12 mouse cellular contexts compared by ENCODE assay signal in genomic region chr5:107223029-107223428, GRCm38 (mm10).
DNase-seq lines count a peak whose midpoint lies in the region; ATAC-seq lines count a peak whose summit lies in the region.
"Had no signal": no experiment of that assay in that cellular context is flagged by ENCODE, and none has a peak within 500 bp of the region (broad histone marks: within the 10 kb centered on the region; RNA-seq: fewer than 3 reads in every experiment).

No protein-coding gene starts in this region.

- no peak overlapping the region for H3K9ac ChIP-seq in kidney, embryonic 15.5 days
- H3K9ac ChIP-seq in limb, embryonic 11.5 days (ENCODE audit: low read length): no peak overlapping the region
- H3K9ac ChIP-seq in forebrain, embryonic 16.5 days (replicated peaks; ENCODE audit: low read depth, low read length): no peak overlapping the region
- H3K9ac ChIP-seq: midbrain, embryonic 13.5 days had no signal

- no peaks in the 10 kb centered on the region for H3K9me3 ChIP-seq in kidney, embryonic 15.5 days (replicated peaks)
- H3K9me3 ChIP-seq in limb, embryonic 11.5 days (ENCODE audit: control insufficient read depth, low read length): no peaks in the 10 kb centered on the region
- H3K9me3 ChIP-seq in forebrain, embryonic 16.5 days (ENCODE audit: control insufficient read depth, low read length): no peaks in the 10 kb centered on the region
- H3K9me3 ChIP-seq: forebrain, embryonic 10.5 days; midbrain, embryonic 13.5 days had no signal

- 75% methylated on average over 9 of the region's 9 CpGs for WGBS in kidney, embryonic 15.5 days
- 85% methylated on average over 9 of the region's 9 CpGs for WGBS in limb, embryonic 11.5 days
- 76% methylated on average over 9 of the region's 9 CpGs for WGBS in forebrain, embryonic 16.5 days

- H3K4me3 ChIP-seq in kidney, embryonic 15.5 days (replicated peaks): no peak overlapping the region
- H3K4me3 ChIP-seq in limb, embryonic 11.5 days (ENCODE audit: low read depth, low read length): no peak overlapping the region
- H3K4me3 ChIP-seq in forebrain, embryonic 16.5 days (replicated peaks; ENCODE audit: low read length): no peak overlapping the region
- H3K4me3 ChIP-seq: forebrain, embryonic 10.5 days; left cerebral cortex, adult 2 months; midbrain, embryonic 13.5 days had no signal

- peak overlapping the region; percentile 69 for H3K27ac ChIP-seq in kidney, embryonic 15.5 days
- H3K27ac ChIP-seq in limb, embryonic 11.5 days (replicated peaks; ENCODE audit: low read depth, low read length): peak overlapping the region; percentile 16
- no peak overlapping the region for H3K27ac ChIP-seq in forebrain, embryonic 16.5 days (ENCODE audit: low read length)
- H3K27ac ChIP-seq: forebrain, embryonic 10.5 days; left cerebral cortex, adult 2 months had no signal

- no peak overlapping the region for H3K4me2 ChIP-seq in kidney, embryonic 15.5 days
- H3K4me2 ChIP-seq in limb, embryonic 11.5 days (ENCODE audit: low read depth, severe bottlenecking): no peak overlapping the region
- H3K4me2 ChIP-seq in forebrain, embryonic 16.5 days (ENCODE audit: low read length): no peak overlapping the region
- H3K4me2 ChIP-seq: midbrain, embryonic 13.5 days had no signal

- no peaks in the 10 kb centered on the region for H3K27me3 ChIP-seq in kidney, embryonic 15.5 days
- no peaks in the 10 kb centered on the region for H3K27me3 ChIP-seq in limb, embryonic 11.5 days (ENCODE audit: control insufficient read depth, insufficient read depth, low read length)
- H3K27me3 ChIP-seq in forebrain, embryonic 16.5 days (replicated peaks; ENCODE audit: control insufficient read depth, insufficient read depth, low read length): no peaks in the 10 kb centered on the region
- H3K27me3 ChIP-seq: midbrain, embryonic 13.5 days had no signal

- peaks cover 4% of the 10 kb centered on the region; the same call in 1 of the 2 replicates for H3K36me3 ChIP-seq in kidney, embryonic 15.5 days
- no peaks in the 10 kb centered on the region for H3K36me3 ChIP-seq in limb, embryonic 11.5 days (ENCODE audit: control insufficient read depth, insufficient read depth, low read length)
- H3K36me3 ChIP-seq in forebrain, embryonic 16.5 days (ENCODE audit: control insufficient read depth, insufficient read depth): no peaks in the 10 kb centered on the region
- H3K36me3 ChIP-seq: forebrain, embryonic 10.5 days; midbrain, embryonic 13.5 days had no signal

- peaks cover 56% of the 10 kb centered on the region for H3K4me1 ChIP-seq in kidney, embryonic 15.5 days
- peaks cover 33% of the 10 kb centered on the region for H3K4me1 ChIP-seq in limb, embryonic 11.5 days (ENCODE audit: control insufficient read depth, insufficient read depth, low read length)
- H3K4me1 ChIP-seq in forebrain, embryonic 16.5 days (replicated peaks; ENCODE audit: control insufficient read depth, insufficient read depth, low read length): no peaks in the 10 kb centered on the region

- no peak for ATAC-seq in kidney, embryonic 15.5 days (replicated peaks; ENCODE audit: low FRiP score)
- ATAC-seq in activated CD4-positive, CD25-positive, alpha-beta regulatory T cell, adult 4 months: peak; percentile 50
- no peak for ATAC-seq in limb, embryonic 11.5 days (ENCODE audit: insufficient number of reproducible peaks, low FRiP score, low TSS enrichment, low read depth)
- ATAC-seq in forebrain, embryonic 16.5 days: no peak

- no peak for DNase-seq in kidney, adult 11 months
- no peak for DNase-seq in limb, embryonic 11.5 days (ENCODE audit: low spot score)
- peak; percentile 43 to 50 for DNase-seq in lung, postnatal 4 days
- no peak for DNase-seq in MN1 (ENCODE audit: low spot score)
- no peak for DNase-seq in B cell, adult 2 months
- DNase-seq: cerebellum, adult 2 months had no signal

Comparison
In these comparisons a context has a peak if more than half of its experiments do, and no peak if none do; other contexts are left out.
1. DNase-seq: peak in lung, postnatal 4 days (2 of 2); none in kidney, adult 11 months (single experiment), limb, embryonic 11.5 days (single experiment), MN1 (single experiment) and B cell, adult 2 months (0 of 2).